Mouse (Mus musculus) CH12.LX (cell line): ENCODE data around the gene Atp12a.

Source experiments
- CHD2 ChIP-seq: IDR thresholded peaks from 2 replicates; pipeline ENCODE4 v1.6.1; 2011; ENCODE audit warnings: low read length, improper control_type of control experiment
- CTCF ChIP-seq, 2 experiments: IDR thresholded peaks in 1 of 2; conservative IDR thresholded peaks in 1 of 2; 2 replicates each; pipeline ENCODE4 v1.5.1; 2011 to 2012; ENCODE audit warnings: low read depth in 2 of 2, low read length in 2 of 2, improper control_type of control experiment in 1 of 2, inconsistent platforms in 1 of 2, mild to moderate bottlenecking in 1 of 2, moderate library complexity in 1 of 2
- EP300 ChIP-seq: IDR thresholded peaks from 2 replicates; pipeline ENCODE4 v1.6.1; 2011; ENCODE audit warnings: low read length, improper control_type of control experiment
- HCFC1 ChIP-seq: IDR thresholded peaks from 2 replicates; pipeline ENCODE4 v1.6.1; 2012; ENCODE audit warnings: low read depth, mild to moderate bottlenecking, inconsistent platforms, low read length, improper control_type of control experiment
- MEF2A ChIP-seq: IDR thresholded peaks from 2 replicates; pipeline ENCODE4 v1.6.1; 2014; ENCODE audit warnings: low read depth, mild to moderate bottlenecking, inconsistent platforms, low read length, improper control_type of control experiment, borderline replicate concordance
- MXI1 ChIP-seq: IDR thresholded peaks from 2 replicates; pipeline ENCODE4 v1.6.1; 2011; ENCODE audit warnings: mild to moderate bottlenecking, low read depth, low read length, improper control_type of control experiment
- POLR2A ChIP-seq: IDR thresholded peaks from 2 replicates; pipeline ENCODE4 v1.6.1; 2011; ENCODE audit warnings: low read depth, mild to moderate bottlenecking, improper control_type of control experiment, low read length
- RCOR1 ChIP-seq: conservative IDR thresholded peaks from 2 replicates; pipeline ENCODE4 v1.6.1; 2012; ENCODE audit warnings: low read depth, mild to moderate bottlenecking, inconsistent platforms, low read length, improper control_type of control experiment
- USF1 ChIP-seq: IDR thresholded peaks from 2 replicates; pipeline ENCODE4 v1.6.1; 2014; ENCODE audit warnings: low read depth, mild to moderate bottlenecking, inconsistent platforms, low read length, improper control_type of control experiment
- ZKSCAN1 ChIP-seq: IDR thresholded peaks from 2 replicates; pipeline ENCODE4 v1.6.1; 2012; ENCODE audit warnings: low read depth, inconsistent platforms, low read length, improper control_type of control experiment, borderline replicate concordance
- ZMIZ1 ChIP-seq: IDR thresholded peaks from 2 replicates; pipeline ENCODE4 v1.6.1; 2012; ENCODE audit warnings: low read depth, mild to moderate bottlenecking, inconsistent platforms, low read length, improper control_type of control experiment

GRCm38 (mm10) chr14:56377745-56378144 is 12.9 kb downstream of the Atp12a start:
- TF ChIP-seq MXI1 = no peak
- peak in 1 of 2 experiments; percentile 15; a peak in 2 of 4 replicates for TF ChIP-seq CTCF (conservative IDR thresholded peaks at IDR 0.05 in 1 of 2, IDR thresholded peaks at IDR 0.05 in 1 of 2; ENCODE audit: low read depth in 2 of 2, low read length in 2 of 2)
- no peak for TF ChIP-seq EP300
- no peak for TF ChIP-seq HCFC1
- no peak for TF ChIP-seq ZKSCAN1
- no peak for TF ChIP-seq CHD2
- TF ChIP-seq MEF2A = no peak
- TF ChIP-seq RCOR1 = no peak
- TF ChIP-seq ZMIZ1 = no peak
- TF ChIP-seq POLR2A = no peak
- no peak for TF ChIP-seq USF1
